Mouse (Mus musculus) layer of hippocampus, postnatal 25 days (tissue): ENCODE measurements at regions not wholly inside any gene's neighbourhood (a gene's known extent, or its start where the extent isn't known, plus 50 kb on each side); places are given as distances from the start of the nearest gene placed in this dataset.
A peak's percentile ranks its signal among the peaks of the same experiment; 100 is the strongest.

Experiments
- DNase-seq, 2 experiments: peaks; one replicate each; pipeline ENCODE4 v3.0.0; 2022; ENCODE audit warnings: mixed read lengths in 2 of 2, low spot score in 1 of 2; ENCODE audit errors: extremely low spot score in 1 of 2

DNA sequence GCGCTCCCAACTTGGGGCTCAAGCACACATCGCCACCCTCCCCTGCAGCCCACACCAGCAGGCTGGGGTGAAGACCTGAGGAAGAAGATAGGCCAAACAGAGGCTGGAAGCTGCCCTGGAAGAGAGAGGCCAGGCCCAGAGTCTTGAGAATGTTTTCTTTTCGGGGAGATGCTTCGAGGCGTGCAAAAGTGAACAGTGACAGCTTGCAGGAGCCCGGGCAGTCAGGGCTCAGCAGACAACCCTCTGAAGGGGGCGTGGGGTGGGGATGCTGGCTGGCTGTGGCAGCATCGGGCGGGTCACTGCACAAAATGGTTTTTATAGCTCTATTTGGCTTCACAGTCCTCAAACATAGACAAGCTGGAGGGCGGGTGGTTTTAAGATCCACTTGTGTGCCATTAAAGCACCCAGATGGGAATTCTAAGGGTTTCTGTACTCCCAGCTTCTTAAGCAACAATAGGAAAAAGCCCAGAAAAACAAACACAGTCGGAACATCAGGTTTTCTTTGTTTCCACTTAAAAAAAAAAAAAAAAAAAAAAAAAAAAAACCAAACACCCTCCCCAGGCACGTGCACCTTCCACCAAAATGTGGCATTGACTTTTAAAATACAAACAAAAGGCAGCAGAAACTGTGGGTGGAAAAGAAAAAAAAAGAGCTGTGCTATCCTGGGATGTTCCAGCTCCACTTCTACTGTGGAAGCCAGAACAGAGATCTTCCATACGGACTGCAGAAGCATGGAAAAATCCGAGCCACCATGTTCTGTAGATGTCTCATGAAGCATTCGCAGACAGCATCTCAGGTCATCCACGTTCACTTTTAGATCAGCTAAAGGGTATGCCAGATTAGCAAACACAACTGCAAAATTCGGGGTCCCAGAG, 123.5 kb downstream of the Ly86 start:
- no peak for DNase-seq

DNA sequence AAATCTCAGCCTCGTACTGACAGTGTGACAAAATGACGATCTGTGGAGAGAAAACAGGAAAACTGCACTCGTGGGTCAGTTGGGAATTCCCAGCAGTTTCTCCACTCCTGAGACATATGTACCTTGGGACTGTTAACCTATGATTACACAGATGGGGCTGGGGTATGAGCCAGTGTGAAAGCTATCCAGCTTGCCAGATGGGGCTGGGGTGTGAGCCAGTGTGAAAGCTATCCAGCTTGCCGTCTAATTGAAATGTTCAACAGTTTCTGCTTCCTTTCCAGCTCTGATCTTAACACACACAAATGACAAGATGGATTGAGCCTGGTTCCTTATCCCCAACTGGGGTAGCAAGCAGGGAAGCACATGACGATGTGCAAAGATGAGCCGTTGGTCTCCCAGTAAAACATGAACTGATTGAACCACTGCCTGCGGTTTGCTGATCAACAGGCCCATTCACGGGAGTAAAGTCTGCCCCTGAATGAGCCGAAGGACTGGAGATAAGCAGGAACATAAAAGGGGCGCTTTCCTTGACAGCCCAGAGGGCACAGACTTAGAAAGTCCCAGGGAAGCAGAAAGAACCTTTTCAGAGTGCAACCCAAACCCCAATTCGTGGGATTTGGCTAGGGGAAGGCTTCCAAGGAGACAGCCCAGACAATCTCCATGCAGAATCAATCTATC, 125.4 kb downstream of the Ly86 start:
- no peak for DNase-seq

DNA sequence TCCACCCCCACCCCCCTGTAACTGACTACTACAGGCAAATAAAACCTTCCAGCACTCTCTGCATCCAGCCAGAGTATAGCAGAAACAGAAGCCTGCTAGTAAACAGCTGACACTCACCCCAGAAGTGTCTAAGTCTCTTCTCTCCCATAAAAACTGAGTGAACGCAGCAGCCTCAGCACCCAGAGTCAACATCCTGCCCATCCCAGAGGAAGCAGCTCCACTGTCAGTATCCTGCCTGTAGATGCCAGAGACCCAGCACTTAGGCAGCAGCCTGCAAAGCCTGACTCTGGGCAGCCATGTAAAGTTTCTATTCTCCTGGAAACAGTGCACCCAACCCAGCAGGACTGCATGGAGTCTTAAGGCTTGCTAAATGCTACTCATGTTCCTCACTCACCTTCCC, 128.4 kb downstream of the Ly86 start:
- DNase-seq, result no peak

DNA sequence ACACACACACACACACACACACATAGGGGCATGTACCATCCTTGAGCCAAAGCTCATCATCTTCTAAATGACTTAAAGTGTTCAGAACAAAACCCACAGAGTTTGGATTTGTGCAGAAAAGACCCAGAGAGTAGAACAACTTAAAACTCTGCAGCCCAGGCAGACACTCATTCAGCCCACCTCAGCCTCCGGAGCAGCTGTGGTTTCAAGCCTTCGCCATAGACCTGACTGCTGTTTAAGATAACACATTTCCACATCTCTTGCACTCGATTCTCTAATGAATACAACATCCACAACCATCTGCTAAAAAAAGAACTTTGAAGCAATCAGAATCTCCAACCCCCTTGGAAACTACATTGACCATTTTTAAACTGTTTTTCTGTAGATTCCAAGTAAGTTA, 130.8 kb downstream of the Ly86 start:
- DNase-seq, result no peak

DNA sequence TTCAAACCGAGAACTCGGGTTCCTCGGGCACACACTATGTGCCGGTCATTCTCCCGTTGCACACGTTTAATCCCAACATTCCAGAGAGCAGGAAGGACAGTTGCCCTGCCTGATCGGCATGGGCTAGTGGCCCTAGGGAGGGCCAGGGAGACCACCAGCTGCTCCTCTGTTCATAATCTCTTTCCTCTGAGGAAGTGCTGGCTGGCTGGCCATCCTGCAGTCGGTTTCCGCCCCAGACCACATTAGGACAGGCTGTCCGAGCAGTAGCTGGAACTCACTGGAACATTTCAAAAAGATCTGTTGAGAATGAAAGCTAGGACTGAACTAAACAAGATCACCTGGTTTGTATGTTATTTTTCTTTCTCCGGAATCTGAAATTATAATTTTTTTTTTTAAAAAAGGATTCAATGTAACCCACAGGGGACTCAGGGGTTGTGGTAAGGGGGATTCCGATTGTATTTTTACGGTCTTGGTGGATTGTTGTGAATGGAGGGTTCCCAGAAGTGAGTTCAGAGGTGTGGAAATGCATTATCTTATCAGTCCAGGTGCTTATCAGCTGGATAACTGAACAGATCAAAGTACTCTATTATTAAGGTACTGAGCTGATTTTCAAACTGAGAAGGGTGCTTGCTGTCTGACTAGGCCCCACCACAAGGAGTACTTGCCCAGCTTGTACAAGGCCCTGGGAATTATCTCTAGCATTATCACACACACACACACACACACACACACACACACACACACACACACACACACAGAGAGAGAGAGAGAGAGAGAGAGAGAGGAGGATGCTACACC, 131.4 kb downstream of the Ly86 start:
- DNase-seq, result no peak

DNA sequence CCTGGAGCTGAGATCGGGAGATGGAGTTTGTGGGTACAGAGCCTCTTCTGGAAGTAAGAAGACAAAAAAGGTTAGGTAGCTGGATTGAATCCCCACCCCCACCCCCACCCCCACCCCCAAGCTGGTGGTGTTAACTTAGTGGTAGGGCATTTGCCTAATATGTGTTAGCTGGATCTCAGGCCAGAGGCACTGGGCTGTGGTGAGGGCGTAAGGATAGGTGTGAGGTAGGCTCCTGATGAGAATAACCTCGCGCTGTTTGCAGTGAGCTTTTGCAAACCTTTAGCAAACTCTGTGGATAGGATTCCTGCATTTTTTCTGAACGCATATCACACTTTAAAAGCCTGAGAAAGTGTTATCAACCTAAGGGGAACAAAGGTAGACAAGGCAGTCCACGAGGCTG, 132.3 kb downstream of the Ly86 start:
- no peak for DNase-seq

DNA sequence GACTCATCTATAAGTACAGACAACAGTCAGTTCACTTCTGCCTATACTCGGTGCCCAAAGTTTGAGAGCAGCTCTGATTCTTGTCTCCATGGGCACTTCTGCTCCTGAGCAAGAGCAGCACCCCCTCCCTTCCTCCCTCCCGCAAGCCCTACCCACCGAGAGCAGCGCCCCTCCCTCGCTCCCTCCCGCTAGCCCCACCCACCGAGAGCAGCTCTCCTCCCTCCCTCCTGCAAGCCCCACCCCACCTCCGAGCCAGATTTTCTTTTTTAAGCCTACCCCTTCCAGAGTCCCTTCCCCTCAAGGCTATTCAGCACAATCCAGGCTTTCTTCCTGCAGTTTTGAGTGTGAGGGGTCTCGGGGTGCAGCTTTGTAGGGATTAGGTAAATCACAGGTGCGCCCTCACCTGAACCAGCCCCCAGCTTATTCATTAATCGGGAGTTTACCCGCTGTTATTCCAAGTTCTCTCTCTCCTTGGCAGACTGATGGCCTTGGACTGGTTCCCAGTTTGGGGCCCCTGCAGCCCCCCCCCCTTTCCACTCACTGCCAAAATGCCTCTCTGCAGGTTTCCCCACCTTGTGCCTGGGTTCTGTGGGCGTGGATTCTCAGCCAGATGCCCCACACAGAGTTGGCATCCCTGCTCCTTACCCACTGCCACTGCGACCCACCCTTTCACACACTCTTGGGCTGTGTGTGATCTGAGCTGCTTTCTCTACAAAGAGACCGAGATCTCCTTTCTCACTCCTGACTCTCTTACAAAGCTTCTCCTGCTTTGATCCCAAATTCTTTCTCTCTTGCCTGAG, 132.9 kb downstream of the Ly86 start:
- DNase-seq, result no peak

DNA sequence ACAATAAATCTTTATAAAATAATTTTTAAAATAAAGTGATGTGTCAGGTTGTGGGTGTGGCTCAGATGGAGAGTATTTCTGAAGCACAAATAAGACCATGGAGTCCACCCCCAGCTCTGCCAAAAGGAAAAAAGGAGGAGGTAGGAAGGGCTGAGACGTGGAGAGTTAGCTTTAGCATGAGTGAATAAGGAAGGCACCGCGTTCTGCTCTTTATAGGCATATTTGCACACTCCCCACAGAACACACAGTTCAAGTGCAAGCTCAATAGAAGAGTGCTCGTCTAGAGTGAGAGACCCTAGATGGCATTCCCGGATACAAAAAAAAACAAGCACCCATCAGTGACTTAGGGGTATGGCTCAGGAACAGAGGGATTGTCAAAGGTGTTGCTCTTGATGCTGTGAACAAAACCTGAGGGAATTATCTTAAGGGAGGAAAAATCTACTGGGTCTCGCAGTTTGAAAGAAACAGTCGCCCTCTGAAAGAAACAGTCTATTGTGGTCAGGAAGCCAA, 134.2 kb downstream of the Ly86 start:
- DNase-seq, result no peak

DNA sequence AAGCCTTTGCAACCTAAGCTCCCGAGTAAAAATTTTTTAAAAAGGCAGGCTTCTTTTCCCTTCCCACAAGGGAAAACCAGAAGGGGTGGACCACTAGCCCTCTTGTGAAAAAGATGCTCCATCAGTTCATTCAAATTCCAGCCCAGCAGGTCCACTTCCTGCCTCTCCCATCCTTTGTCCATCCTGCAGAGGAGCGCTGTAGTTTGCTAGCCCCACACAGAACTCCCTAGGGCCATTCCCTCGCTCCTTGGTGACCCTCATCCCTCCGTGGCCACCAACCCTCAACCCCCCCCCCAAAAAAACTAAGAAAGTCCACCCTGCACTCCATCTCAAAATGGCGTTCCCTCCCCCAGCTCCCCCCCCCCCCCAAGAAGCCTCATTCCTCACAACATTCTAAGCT, 136.5 kb downstream of the Ly86 start:
- DNase-seq, result no peak

DNA sequence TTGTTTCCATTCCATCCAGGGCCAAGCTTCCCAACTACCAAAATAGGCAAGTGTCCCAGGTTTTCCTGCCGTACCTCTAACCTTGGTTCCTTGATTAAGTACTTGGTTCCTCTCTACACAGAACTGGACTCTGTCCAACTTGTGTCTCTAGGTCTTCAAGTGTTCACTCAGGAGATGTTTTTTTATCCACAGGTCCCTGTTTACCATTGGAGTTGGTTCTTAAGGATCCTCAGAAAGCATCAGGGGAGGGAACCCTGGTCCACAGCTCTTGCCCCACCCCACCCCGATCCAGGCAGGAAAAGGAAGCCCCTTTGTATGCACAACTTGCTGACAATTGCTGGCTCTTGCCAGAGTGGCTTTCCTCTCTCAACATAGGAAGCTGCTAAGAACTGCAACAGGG, 137.0 kb downstream of the Ly86 start:
- DNase-seq, result no peak

DNA sequence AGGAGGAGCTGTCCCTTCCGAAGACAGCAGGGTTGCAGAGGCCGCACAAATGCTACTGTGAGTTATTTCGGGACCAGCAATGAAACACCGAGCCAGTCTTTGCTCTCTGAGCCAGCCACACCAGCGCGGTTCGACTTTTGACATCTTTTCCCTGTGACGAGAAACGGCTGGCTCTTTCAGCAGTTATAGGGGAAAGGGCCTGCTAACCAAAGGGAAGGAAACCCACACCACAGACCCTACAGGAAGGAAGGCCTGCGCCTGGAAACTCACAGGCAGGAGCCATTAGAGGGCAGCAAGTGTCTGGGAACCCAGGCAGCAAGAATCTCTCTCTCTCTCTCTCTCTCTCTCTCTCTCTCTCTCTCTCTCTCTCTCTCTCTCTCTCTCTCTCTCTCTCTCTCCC, 137.6 kb downstream of the Ly86 start:
- peak in 1 of 2 experiments; percentile 51 for DNase-seq

DNA sequence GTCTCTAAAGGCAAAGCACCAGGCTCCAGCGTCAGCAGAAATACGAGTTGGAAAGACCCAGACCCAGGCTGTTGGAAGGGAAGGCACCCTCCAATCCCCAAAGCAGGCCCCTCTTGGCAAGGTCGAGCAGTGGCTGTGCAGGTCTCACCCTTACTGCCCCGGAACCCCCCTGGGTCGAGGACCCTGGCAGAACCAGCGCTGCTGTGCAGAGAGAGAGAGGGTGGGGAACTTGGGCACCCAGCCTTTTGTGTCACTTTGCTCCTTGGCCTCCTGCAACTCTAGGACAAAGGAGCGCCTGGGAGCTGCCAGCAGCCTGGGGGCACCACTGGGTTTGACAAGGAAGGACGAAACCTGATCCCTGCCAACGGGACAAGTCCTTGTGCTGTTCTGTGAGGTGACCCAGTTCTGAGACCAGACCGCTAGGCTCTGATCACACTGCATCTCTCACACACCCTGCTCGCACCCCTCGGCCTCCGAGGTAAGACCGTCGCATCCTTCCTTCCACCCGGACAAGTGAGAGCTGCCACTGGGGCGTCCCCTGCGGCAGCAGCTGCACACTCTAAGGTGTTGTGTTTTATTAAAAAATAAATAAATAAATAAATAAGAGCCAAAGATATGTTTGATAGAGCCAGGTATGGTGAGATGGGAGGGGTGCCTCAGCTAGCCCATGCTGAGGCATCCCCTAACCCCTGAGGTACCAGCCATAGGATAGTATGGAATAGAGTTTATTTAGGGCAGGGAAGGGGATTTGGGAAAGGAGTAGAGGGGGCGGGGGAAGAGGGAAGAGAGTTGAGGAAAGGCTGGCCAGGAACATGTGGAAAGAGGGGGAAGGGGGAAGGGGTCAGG, 138.2 kb downstream of the Ly86 start:
- DNase-seq, result peak; percentile 28 to 31

DNA sequence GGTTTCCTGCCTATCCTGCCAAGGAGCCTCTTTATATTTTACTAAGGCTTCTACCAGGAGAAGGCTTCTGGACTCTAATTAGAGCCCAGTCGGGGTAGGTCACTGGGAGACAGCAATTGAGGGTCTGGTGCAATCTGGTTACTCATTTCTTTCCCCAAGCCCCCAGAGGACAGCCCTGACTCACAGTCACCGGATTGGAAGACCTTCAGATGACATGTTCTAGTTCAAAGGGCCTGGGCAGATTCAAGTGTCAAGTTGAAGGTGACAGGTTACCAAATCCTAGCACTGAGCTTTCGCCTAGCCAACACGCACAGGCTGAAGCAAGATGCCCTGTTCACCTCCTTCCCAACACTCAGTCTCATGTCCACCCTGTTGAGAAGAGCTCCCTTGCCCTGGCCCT, 139.6 kb downstream of the Ly86 start:
- no peak for DNase-seq

DNA sequence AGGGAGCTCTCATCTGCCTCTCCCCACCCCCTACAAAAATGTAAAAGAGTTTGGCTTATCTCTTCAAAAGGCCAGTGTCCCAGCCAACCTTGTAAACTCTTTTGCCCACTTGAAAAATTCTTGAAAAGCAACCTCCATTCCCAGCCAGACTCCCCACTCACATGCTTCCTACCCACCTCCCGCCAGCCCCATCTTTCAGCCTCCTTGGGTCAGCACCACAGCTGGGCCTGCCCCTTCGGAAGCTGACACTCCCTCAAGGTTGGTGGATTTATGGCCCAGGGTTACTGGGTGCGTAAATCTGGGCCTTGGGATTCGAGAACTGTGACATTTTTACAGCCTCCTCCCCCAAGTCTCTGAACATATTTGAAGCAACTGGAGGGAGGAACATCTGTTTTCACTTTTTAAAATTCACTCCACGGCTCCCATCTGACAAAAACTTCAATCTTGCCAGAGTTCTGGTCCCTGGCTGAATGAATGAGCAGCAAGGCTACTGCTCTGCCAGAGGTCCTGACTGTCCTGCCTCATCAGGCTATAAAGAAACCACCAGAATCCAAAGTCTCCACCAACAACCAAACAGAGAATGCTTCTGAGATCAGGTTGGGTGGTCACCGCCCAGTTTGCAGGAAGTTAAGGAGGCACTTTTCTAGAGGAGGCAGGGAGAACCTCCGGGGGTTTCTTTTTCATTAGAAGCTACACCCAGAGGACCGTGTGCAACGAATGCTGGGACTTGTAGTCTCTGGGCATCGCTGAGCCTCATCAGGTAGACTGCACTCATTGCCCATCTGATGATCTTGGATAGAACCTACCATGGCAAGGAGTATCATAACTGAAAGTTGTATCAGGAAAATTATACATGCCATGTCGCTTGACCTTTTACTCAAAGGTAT, 147.3 kb downstream of the Ly86 start:
- no peak for DNase-seq

DNA sequence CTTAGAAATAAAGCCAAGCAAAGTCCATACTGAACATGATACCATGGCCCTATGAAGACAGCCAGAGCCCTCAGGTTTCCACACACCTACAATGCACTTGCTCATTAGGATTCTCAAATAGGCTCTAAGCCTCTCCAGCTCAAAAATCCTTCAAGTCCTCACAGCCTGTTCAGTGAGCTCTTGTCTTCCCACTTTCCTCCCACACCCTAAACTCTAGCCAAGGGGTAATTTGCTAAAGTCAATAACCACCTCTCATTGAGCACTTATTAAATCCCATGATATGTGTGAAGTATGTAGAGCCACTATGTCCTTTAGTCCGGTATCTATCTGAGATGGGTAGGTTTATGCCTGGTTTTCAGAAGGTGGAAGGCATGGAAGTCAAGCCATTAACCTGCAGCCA, 148.3 kb downstream of the Ly86 start:
- DNase-seq, result no peak

DNA sequence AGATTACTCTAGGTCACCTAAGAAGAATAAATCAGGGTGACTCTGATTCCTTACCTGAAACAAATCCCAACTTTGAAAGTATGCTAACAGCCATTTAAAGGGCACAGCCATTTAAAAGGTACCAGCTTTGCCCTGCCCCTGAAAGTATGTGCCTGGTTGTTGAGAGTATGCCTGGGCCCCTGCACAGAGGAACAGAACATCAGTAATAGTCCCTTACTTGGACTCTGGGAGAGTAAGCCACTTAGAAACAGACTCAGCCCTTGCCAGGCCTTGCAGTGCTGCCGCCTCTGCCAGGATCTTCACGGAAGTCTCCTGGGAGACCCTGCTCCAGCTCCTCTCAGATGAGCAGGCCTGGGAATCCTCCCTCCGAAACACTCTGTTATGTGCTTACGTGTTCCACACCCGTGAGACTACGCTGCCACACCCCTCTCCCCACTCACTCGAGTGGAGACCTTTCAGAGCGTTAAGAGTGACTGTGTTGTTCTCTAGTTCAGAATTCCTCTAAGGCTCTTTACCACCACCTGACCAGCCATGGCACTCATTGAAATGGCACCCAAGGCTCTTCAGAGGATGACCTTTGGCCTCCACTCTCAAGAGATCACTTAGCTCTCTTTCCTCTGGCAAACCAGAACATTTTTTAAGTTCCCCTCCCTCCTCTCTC, 150.4 kb downstream of the Ly86 start:
- no peak for DNase-seq

DNA sequence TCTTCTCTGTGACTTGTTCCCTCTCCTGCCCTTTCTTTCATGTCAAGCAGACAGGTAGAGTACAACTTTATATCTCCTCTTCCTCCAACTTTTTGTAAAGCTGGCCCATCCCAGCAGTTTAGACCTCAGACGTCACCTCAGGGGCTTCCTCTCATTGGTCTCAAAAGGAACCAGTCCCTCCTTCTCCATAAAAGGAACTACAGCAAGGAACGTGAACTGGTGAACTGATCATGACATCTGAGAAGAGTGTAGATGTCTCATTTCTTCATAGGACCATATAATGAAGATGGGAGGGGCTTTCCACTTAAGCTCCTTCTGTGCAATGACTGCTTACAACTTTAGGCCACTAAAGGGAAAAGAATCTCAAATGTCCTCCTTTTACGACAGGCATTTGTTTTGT, 153.0 kb downstream of the Ly86 start:
- no peak for DNase-seq
